Mouse (Mus musculus) heart, adult 2 months (tissue): ENCODE results near the gene Prtg.

ENCODE experiments used
- CTCF ChIP-seq: fragments of 200-600 bp; IDR thresholded peaks from 2 replicates; pipeline ENCODE4 v1.8.1; 2022; ENCODE audit warnings: antibody characterized with exemption, mild to moderate bottlenecking, moderate library complexity
- EP300 ChIP-seq: fragments of 200-500 bp; IDR thresholded peaks from 2 replicates; pipeline ENCODE4 v1.6.1; 2011; ENCODE audit warnings: low read depth, low read length, control low read depth; ENCODE audit not compliant: insufficient read depth
- POLR2A ChIP-seq: fragments of 200-500 bp; IDR thresholded peaks from 2 replicates; pipeline ENCODE4 v1.6.1; 2011; ENCODE audit warnings: mild to moderate bottlenecking, low read depth, low read length, control low read depth; ENCODE audit not compliant: insufficient read depth

DNA sequence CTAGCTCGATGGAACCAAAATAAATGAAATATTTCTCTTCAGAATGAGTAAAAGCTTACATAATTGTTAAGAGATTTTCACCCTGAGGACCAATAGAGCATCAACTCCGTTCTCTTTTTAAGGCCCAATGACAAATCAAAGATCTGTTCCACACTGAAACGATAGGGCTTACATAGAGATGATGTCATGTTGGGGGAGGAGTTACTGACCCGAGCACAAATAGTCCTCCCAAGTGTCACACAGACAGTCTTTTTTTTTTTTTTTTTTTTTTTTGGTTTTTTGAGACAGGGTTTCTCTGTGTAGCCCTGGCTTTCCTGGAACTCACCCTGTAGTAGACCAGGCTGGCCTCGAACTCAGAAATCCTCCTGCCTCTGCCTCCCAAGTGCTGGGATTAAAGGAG is 45.3 kb downstream of the Prtg start:
- TF ChIP-seq POLR2A (no peak), CTCF (no peak), EP300 (no peak)
